Mouse (Mus musculus) erythroblast, adult 5-6 weeks (primary cell): Measurements from ENCODE around the gene Ifit1bl1. TPM values are rescaled to one million over a fixed set of nuclear protein-coding genes. Genes with fewer than 3 reads are reported as not detected.

Experiments
- ATAC-seq: replicated peaks from 2 replicates; pipeline ENCODE4 v1.8.0; 2016; ENCODE audit warnings: moderate number of reproducible peaks, mild to moderate bottlenecking, moderate TSS enrichment, inconsistent platforms; ENCODE audit not compliant: poor library complexity, low FRiP score, severe bottlenecking
- total RNA-seq, 2 experiments: library from RNA; stranded (forward) in 1 of 2; stranded (reverse) in 1 of 2; fragments of 150-400 nt in 1 of 2; fragments of 200-764, 138-1000 nt in 1 of 2; gene quantifications; 2 replicates each; pipeline versions ENCODE4 v1.2.3 to v1.2.4; 2015 to 2017; ENCODE audit warnings: low replicate concordance in 2 of 2

Gene Ifit1bl1
- total RNA-seq, 2 experiments from 2014 or later = 0.58 to 1.8 TPM

DNA sequence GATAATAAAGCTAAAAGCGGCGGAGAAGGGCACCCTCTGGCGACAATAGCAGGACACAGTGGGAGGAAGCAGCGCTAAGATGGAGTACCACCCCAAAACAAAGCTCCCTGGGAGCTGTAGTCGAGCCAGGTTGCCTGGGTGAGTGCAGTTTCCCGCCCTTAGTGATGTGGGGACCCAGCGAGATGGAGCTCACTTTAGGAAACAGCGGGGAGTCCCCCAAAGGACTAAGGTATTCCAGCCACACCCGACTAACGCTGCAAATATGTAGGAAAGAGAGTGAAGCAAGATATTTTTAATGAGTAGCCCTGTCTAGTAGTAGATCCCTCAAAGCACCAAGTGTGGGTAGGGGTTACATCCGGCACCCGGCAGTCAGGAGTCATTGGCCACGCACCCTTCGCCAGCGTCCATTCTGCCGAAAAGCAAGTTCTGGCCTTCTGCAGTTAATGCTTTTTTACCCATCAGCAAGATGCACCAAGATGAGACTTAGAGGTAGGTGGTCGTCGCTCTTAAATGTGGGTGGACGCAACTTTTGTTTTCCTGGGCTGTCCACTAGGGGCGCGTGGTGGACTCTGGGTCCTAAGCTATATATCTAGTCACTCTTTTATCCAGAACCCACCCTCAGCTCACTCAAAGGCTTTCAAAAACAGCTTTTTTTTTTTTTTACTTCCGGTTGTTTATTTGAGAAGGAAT is 51.1 kb downstream of the Ifit1bl1 start, which contains the start of gene Ifit2:
Ifit2 (plus strand) TSS at position 161 of the 690 bp plus-strand sequence.
- ATAC-seq = peak; percentile 89

- no peak for ATAC-seq
Observed at GRCm38 (mm10) chr19:34550205-34550533, 51.6 kb downstream of the Ifit1bl1 start.

- peak; percentile 71 for ATAC-seq
Observed at GRCm38 (mm10) chr19:34547976-34548375, 53.8 kb downstream of the Ifit1bl1 start.

- no peak for ATAC-seq
Observed at GRCm38 (mm10) chr19:34546211-34546610, 55.5 kb downstream of the Ifit1bl1 start.

Other genes with a start within 250 kb of the Ifit1bl1 start
- gene Ch25h, start 126.8 kb downstream of the Ifit1bl1 start, total RNA-seq (2015; ENCODE audit: low replicate concordance) = not detected in 2 replicates
- gene Ch25h, start 126.8 kb downstream of the Ifit1bl1 start, total RNA-seq (2017; ENCODE audit: low replicate concordance) = not detected in 2 replicates
- 50.1 and 57.7 TPM in 2 replicates for gene Lipa, start 74.5 kb downstream of the Ifit1bl1 start, total RNA-seq (2015; ENCODE audit: low replicate concordance)
- gene Lipa, start 74.5 kb downstream of the Ifit1bl1 start, total RNA-seq (2017; ENCODE audit: low replicate concordance) = 25.0 and 29.7 TPM in 2 replicates
- gene Ifit2, start 51.3 kb downstream of the Ifit1bl1 start, total RNA-seq (2015; ENCODE audit: low replicate concordance) = 3.3 and 3.8 TPM in 2 replicates
- gene Ifit2, start 51.3 kb downstream of the Ifit1bl1 start, total RNA-seq (2017; ENCODE audit: low replicate concordance) = 6.3 and 6.8 TPM in 2 replicates
- 1.5 and 5.6 TPM in 2 replicates for gene Ifit3, start 18.4 kb downstream of the Ifit1bl1 start, total RNA-seq (2015; ENCODE audit: low replicate concordance)
- 2.6 and 5.9 TPM in 2 replicates for gene Ifit3, start 18.4 kb downstream of the Ifit1bl1 start, total RNA-seq (2017; ENCODE audit: low replicate concordance)
- not detected in 2 replicates for gene Ifit3b, start 6.0 kb upstream of the Ifit1bl1 start, total RNA-seq (2015; ENCODE audit: low replicate concordance)
- 0.56 and 0.77 TPM in 2 replicates for gene Ifit3b, start 6.0 kb upstream of the Ifit1bl1 start, total RNA-seq (2017; ENCODE audit: low replicate concordance)
- gene Ifit1bl2, start 38.8 kb upstream of the Ifit1bl1 start, total RNA-seq (2015; ENCODE audit: low replicate concordance) = 0.84 TPM in 1 of 2 replicates, not detected in the other
- gene Ifit1bl2, start 38.8 kb upstream of the Ifit1bl1 start, total RNA-seq (2017; ENCODE audit: low replicate concordance) = 1.5 and 1.7 TPM in 2 replicates
- gene Ifit1, start 38.9 kb upstream of the Ifit1bl1 start, total RNA-seq (2015; ENCODE audit: low replicate concordance) = 45.0 and 53.1 TPM in 2 replicates
- gene Ifit1, start 38.9 kb upstream of the Ifit1bl1 start, total RNA-seq (2017; ENCODE audit: low replicate concordance) = 46.1 TPM in 2 replicates
- gene Slc16a12, start 145.3 kb upstream of the Ifit1bl1 start, total RNA-seq (2015; ENCODE audit: low replicate concordance) = not detected in 2 replicates
- not detected in 2 replicates for gene Slc16a12, start 145.3 kb upstream of the Ifit1bl1 start, total RNA-seq (2017; ENCODE audit: low replicate concordance)